ENCODE assay signal across 9 mouse cellular contexts in genomic region chr2:160958737-160959136, GRCm38 (mm10). TPM values are rescaled to one million over a fixed set of nuclear protein-coding genes. Genes with fewer than 3 reads are reported as not detected.
DNase-seq lines count a peak whose midpoint lies in the region; ATAC-seq and TF ChIP-seq lines count a peak whose summit lies in the region.
"Had no signal": no experiment of that assay in that cellular context is flagged by ENCODE, and none has a peak within 500 bp of the region (broad histone marks: within the 10 kb centered on the region; RNA-seq: fewer than 3 reads in every experiment).

No protein-coding gene starts in this region.

- peaks cover 55% of the 10 kb centered on the region for H3K36me3 ChIP-seq in kidney, embryonic 16.5 days (ENCODE audit: insufficient read depth, low read length)

- H3K9ac ChIP-seq in kidney, embryonic 16.5 days (replicated peaks; ENCODE audit: low read length): no peak overlapping the region
- H3K9ac ChIP-seq: limb, embryonic 15.5 days had no signal

- H3K4me2 ChIP-seq in kidney, embryonic 16.5 days (replicated peaks; ENCODE audit: low read depth, low read length): no peak overlapping the region
- H3K4me2 ChIP-seq: limb, embryonic 15.5 days had no signal

- peak; percentile 30; the same call in 1 of the 2 replicates for TF ChIP-seq CTCF in brain, embryonic 14.5 days (IDR thresholded peaks at IDR 0.05; ENCODE audit: borderline replicate concordance, extremely low read depth, insufficient read depth, insufficient read length)

- H3K27me3 ChIP-seq in kidney, embryonic 16.5 days (ENCODE audit: insufficient read depth, low read length): no peaks in the 10 kb centered on the region
- H3K27me3 ChIP-seq: limb, embryonic 15.5 days had no signal

- no peak overlapping the region for H3K4me3 ChIP-seq in kidney, embryonic 16.5 days (ENCODE audit: low read length)
- H3K4me3 ChIP-seq: limb, embryonic 15.5 days had no signal

- no peak for ATAC-seq in kidney, embryonic 16.5 days (ENCODE audit: low FRiP score, low TSS enrichment)

- H3K27ac ChIP-seq in kidney, embryonic 16.5 days (ENCODE audit: low read length): no peak overlapping the region
- H3K27ac ChIP-seq: limb, embryonic 15.5 days had no signal

- H3K9me3 ChIP-seq in kidney, embryonic 16.5 days (ENCODE audit: low read length): no peaks in the 10 kb centered on the region
- H3K9me3 ChIP-seq: limb, embryonic 15.5 days had no signal

- H3K4me1 ChIP-seq in kidney, embryonic 16.5 days (ENCODE audit: insufficient read depth, low read length): no peaks in the 10 kb centered on the region

- TF ChIP-seq POLR2A in brain, embryonic 14.5 days (IDR thresholded peaks at IDR 0.05; ENCODE audit: borderline replicate concordance, extremely low read depth, insufficient read depth, insufficient read length, poor library complexity, severe bottlenecking): no peak

- WGBS in kidney, embryonic 16.5 days: 88% methylated on average over 5 of the region's 5 CpGs

- peak; percentile 19 for DNase-seq in kidney, adult 11 months
- peak; percentile 70 for DNase-seq in testis, postnatal 10 days (ENCODE audit: low spot score)
- DNase-seq in testis, postnatal 14 days (ENCODE audit: low spot score): no peak
- DNase-seq in brain, embryonic 14.5 days (ENCODE audit: low read depth): no peak
- no peak for DNase-seq in urinary bladder, adult 2 months (ENCODE audit: low spot score)
- no peak for DNase-seq in adipocyte (ENCODE audit: low spot score)
- DNase-seq: adrenal gland, adult 2 months had no signal

RNA-seq across cellular contexts. Expression of gene Emilin3, which starts 46.6 kb away (rescaled TPM):
- 7.7 and 11.5 TPM in 2 replicates for polyA plus RNA-seq in kidney, embryonic 16.5 days (2015; fragmentation: Nextera tagmentation; extraction: Ambion mirVana)
- 3.9 and 5.0 TPM in 2 replicates for polyA plus RNA-seq in brain, embryonic 14.5 days (2012; rRNA removed)
- polyA plus RNA-seq in urinary bladder, adult 2 months (2012; rRNA removed): 0.09 and 0.17 TPM in 2 replicates

Comparison
In these comparisons a context has a peak if more than half of its experiments do, and no peak if none do; other contexts are left out.
1. DNase-seq: peak in kidney, adult 11 months (single experiment) and testis, postnatal 10 days (single experiment); none in testis, postnatal 14 days (single experiment), brain, embryonic 14.5 days (single experiment), urinary bladder, adult 2 months (single experiment) and adipocyte (single experiment).